Mouse (Mus musculus) myocyte (in vitro differentiated cells): ENCODE measurements at regions not wholly inside any gene's neighbourhood (a gene's known extent, or its start where the extent isn't known, plus 50 kb on each side); places are given as distances from the start of the nearest gene placed in this dataset.

Source experiments
- H3K27me3 ChIP-seq: one replicate; pipeline ENCODE4 v1.6.1; 2011; ENCODE audit not compliant: control insufficient read depth, insufficient read depth, insufficient read length
- H3K36me3 ChIP-seq: one replicate; pipeline ENCODE4 v1.6.1; 2011; ENCODE audit not compliant: control insufficient read depth, insufficient read depth
- H3K4me2 ChIP-seq: one replicate; pipeline ENCODE4 v1.6.1; 2011; ENCODE audit warnings: low read depth, control low read depth
- H3K4me3 ChIP-seq: one replicate; pipeline ENCODE4 v1.5.1; 2011; ENCODE audit warnings: mild to moderate bottlenecking, control low read depth, moderate library complexity
- H3K79me2 ChIP-seq: one replicate; pipeline ENCODE4 v1.6.1; 2011; ENCODE audit not compliant: control insufficient read depth, insufficient read depth
- H3ac ChIP-seq: one replicate; pipeline ENCODE4 v1.6.1; 2011; ENCODE audit not compliant: control insufficient read depth, insufficient read length
- CEBPB ChIP-seq: IDR thresholded peaks from 2 replicates; pipeline ENCODE4 v1.6.1; 2011; ENCODE audit warnings: mild to moderate bottlenecking, moderate library complexity; ENCODE audit not compliant: poor library complexity, insufficient read depth, severe bottlenecking
- E2F4 ChIP-seq: IDR thresholded peaks from one replicate; pipeline ENCODE4 v1.6.1; 2011; ENCODE audit warnings: mild to moderate bottlenecking, control low read depth, moderate library complexity; ENCODE audit not compliant: insufficient read depth
- MAX ChIP-seq: IDR thresholded peaks from one replicate; pipeline ENCODE4 v1.6.1; 2011; ENCODE audit warnings: low read depth, mild to moderate bottlenecking, control low read depth
- MYOD1 ChIP-seq, 3 experiments: IDR thresholded peaks; one replicate each; pipeline ENCODE4 v1.6.1; 2011; ENCODE audit warnings: control low read depth in 2 of 3, low read depth in 2 of 3, mild to moderate bottlenecking in 2 of 3, moderate library complexity in 1 of 3; ENCODE audit not compliant: insufficient read length in 2 of 3, control insufficient read depth in 1 of 3
- MYOG ChIP-seq, 3 experiments: IDR thresholded peaks; one replicate each; pipeline ENCODE4 v1.6.1; 2011; ENCODE audit warnings: control low read depth in 2 of 3, low read depth in 2 of 3, mild to moderate bottlenecking in 2 of 3; ENCODE audit not compliant: insufficient read length in 2 of 3, control insufficient read depth in 1 of 3, insufficient read depth in 1 of 3
- POLR2A ChIP-seq: IDR thresholded peaks from one replicate; pipeline ENCODE4 v1.6.1; 2011; ENCODE audit warnings: low read depth, mild to moderate bottlenecking, control low read depth, moderate library complexity; ENCODE audit not compliant: insufficient read length
- POLR2AphosphoS2 ChIP-seq: IDR thresholded peaks from one replicate; pipeline ENCODE4 v1.6.1; 2011; ENCODE audit warnings: low read depth, control low read depth; ENCODE audit not compliant: insufficient read length
- REST ChIP-seq: IDR thresholded peaks from one replicate; pipeline ENCODE4 v1.6.1; 2011; ENCODE audit warnings: mild to moderate bottlenecking, control low read depth, moderate library complexity; ENCODE audit not compliant: insufficient read depth, insufficient read length
- SRF ChIP-seq: IDR thresholded peaks from one replicate; pipeline ENCODE4 v1.6.1; 2011; ENCODE audit warnings: low read depth; ENCODE audit not compliant: control insufficient read depth, insufficient read length
- TCF12 ChIP-seq: IDR thresholded peaks from one replicate; pipeline ENCODE4 v1.6.1; 2011; ENCODE audit warnings: mild to moderate bottlenecking, control low read depth; ENCODE audit not compliant: poor library complexity, insufficient read depth, severe bottlenecking
- TCF3 ChIP-seq: IDR thresholded peaks from one replicate; pipeline ENCODE4 v1.6.1; 2011; ENCODE audit warnings: low read depth, control low read depth; ENCODE audit not compliant: insufficient read length
- USF1 ChIP-seq: IDR thresholded peaks from one replicate; pipeline ENCODE4 v1.6.1; 2011; ENCODE audit warnings: low read depth, mild to moderate bottlenecking, control low read depth, moderate library complexity

- no peaks in the 10 kb centered on the region for H3K27me3 ChIP-seq
- no peak overlapping the region for H3K4me3 ChIP-seq
- no peak overlapping the region for H3K4me2 ChIP-seq
- TF ChIP-seq MYOG (IDR thresholded peaks at IDR 0.05; ENCODE audit: control insufficient read depth in 1 of 3, insufficient read depth in 1 of 3, insufficient read length in 2 of 3, low read depth in 2 of 3): no peak
- no peak for TF ChIP-seq REST
- TF ChIP-seq TCF3: no peak
- no peak for TF ChIP-seq CEBPB
- no peak for TF ChIP-seq TCF12
- H3K36me3 ChIP-seq: no peaks in the 10 kb centered on the region
- H3K79me2 ChIP-seq: no peaks in the 10 kb centered on the region
- no peak overlapping the region for H3ac ChIP-seq
Observed at GRCm38 (mm10) chr13:48422438-48423329, 90.6 kb downstream of the Zfp169 start.

DNA sequence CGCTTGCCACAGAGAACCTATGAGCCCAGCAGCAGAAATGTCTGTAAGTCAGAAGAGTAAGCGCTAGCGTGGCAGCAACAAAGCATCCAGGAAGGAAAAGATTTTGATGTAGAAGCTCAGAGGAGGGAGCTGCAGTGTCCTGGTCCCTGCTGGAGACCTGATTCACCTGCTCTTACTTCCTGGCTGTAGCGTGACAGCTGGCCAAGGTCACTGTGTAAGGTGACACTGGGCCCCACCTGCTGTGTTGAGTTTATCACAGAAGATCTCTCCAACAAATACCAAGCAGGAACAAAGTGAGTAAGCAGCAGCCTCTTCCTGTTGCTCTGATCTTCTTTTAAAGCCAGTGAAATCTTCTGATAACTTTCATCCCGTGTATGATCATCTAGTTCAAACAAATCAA lies 86.4 kb downstream of the Zfp169 start:
- Histone ChIP-seq H3K36me3 (no peaks in the 10 kb centered on the region), H3K4me2 (no peak overlapping the region), H3K27me3 (peaks cover 5% of the 10 kb centered on the region), H3K79me2 (no peaks in the 10 kb centered on the region), H3K4me3 (no peak overlapping the region), H3ac (no peak overlapping the region)
- TF ChIP-seq USF1: no peak
- TF ChIP-seq MYOD1 (IDR thresholded peaks at IDR 0.05; ENCODE audit: control insufficient read depth in 1 of 3, insufficient read length in 2 of 3, low read depth in 2 of 3): no peak
- TF ChIP-seq SRF: no peak
- TF ChIP-seq E2F4: no peak
- TF ChIP-seq REST: no peak
- no peak for TF ChIP-seq MAX
- no peak for TF ChIP-seq TCF3
- no peak for TF ChIP-seq CEBPB
- no peak for TF ChIP-seq POLR2A
- TF ChIP-seq TCF12: no peak
- TF ChIP-seq POLR2AphosphoS2: no peak
- no peak for TF ChIP-seq MYOG (IDR thresholded peaks at IDR 0.05; ENCODE audit: control insufficient read depth in 1 of 3, insufficient read depth in 1 of 3, insufficient read length in 2 of 3, low read depth in 2 of 3)

DNA sequence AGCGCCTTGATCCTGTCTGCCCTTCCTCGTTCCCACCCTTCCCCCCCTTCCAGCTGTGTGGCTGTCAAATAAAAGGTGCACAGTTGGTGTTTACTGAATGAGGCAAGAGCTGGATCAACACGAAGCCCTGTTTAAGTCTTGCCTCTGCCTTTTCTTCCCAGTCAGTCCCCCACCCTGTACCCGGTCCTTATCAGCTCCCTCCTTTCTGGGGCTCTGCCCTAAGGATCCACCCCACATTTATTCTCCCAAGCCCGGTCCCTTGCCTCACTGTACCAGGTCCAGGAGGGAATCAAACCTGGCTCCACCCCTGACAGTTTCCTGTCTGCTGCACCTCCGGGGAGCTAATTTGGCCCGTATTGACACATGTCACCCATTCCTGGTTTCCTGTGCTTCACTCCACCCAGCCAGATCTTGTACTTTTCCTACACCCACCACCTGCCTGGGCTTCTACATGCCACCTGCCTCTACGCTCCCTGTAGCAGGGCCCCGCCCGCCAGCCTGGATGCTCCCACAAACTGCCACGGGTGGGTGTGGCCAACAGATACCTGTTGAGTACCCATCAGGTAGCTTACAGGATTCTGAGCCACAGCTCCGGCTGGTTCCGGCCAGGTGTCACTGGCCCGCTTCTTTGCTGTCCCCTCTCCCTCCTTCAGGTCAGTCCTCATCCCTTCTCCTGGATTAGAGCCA lies 76.4 kb downstream of the Zfp169 start:
- Histone ChIP-seq H3K4me2 (no peak overlapping the region), H3K4me3 (no peak overlapping the region), H3K27me3 (peaks cover 5% of the 10 kb centered on the region), H3ac (no peak overlapping the region), H3K79me2 (no peaks in the 10 kb centered on the region), H3K36me3 (no peaks in the 10 kb centered on the region)
- TF ChIP-seq REST: no peak
- TF ChIP-seq POLR2AphosphoS2: no peak
- TF ChIP-seq POLR2A: no peak
